Mouse (Mus musculus) 3T3-L1 (cell line): Measurements from ENCODE around the gene Vtcn1.

Experiments used
- DNase-seq: peaks from one replicate; pipeline ENCODE4 v3.0.0-alpha.2; 2015; ENCODE audit warnings: low read depth, low spot score

The Vtcn1 gene

GRCm38 (mm10) chr3:100856050-100856815 lies 31.0 kb downstream of the Vtcn1 start:
- DNase-seq: no peak

DNA sequence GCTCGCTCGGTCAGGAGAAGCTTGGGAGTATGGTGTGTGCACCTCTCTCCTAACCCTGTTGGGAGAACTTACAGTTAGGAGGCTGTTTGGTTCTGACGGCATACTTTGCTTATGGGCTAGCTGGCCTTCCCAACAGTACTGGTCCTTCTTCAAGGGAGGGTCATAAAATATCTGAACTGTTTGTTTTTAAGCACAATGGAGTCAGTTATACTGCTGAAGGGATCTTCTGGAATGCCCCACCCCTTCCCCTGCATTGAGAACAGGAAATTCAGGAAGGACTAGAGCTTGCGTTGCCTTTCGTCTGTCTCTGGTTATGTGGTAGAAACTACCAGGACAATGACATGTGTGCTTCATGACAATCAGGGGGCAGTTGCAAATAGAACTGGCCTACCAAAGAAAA lies 31.9 kb downstream of the Vtcn1 start:
- no peak for DNase-seq

DNA sequence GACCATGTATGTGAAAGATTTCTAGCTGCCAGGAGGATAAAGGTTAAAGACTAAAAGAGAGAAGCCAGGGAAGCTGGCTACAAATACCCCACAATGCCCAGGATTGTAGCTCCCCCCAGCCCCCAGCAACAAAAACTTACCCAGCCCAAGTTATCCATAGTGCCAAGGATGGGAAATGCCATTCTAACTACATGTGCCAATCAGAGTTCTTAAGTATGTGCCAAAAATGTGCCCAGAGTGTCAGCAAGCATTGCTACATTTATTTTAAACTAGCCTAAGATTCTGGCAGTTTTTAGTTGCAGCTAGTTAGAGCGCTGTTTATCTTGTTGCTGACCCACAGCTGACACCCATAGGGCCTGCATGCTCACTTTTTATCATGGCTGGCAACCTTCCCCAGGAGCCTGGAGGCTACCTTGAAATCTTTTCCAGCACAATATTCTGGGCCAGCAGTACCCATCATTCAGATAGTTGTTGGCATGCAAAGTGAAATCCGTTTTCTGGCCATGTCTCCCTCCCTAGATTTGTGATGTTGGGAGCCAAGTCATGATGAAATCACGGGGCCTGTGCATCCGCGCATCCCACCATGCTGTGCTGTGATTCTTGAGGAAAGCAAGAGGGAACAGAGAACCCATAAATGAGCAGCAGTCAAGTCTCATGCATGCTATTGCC lies 33.2 kb downstream of the Vtcn1 start:
- DNase-seq: no peak

GRCm38 (mm10) chr3:100861307-100862303 lies 36.3 kb downstream of the Vtcn1 start:
- DNase-seq: no peak

GRCm38 (mm10) chr3:100866946-100867345 lies 41.7 kb downstream of the Vtcn1 start:
- peak; percentile 63 for DNase-seq

GRCm38 (mm10) chr3:100877057-100877456 lies 51.8 kb downstream of the Vtcn1 start:
- DNase-seq: no peak

DNA sequence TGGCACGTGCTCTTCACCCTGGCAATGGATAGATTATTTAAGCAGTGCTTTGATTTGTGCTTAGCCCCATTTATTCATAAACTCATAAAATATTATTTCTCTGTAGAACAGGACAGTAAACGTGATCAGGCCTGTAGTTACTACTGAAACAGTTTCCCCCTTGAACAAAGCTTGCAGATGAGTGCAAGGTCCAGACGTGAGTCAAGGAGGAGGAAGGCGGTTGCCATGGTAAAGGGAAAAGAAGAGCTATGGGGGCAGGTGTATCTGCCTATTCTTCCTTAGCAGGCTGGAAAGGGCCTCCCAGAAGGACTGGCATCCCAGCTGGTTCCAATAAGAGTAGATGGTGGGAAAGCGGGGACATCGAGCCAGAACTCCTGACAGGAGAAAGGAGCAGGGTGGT lies 56.1 kb downstream of the Vtcn1 start:
- DNase-seq: no peak

GRCm38 (mm10) chr3:100881843-100882634 lies 56.8 kb downstream of the Vtcn1 start:
- DNase-seq: no peak

GRCm38 (mm10) chr3:100889234-100889633 lies 64.0 kb downstream of the Vtcn1 start:
- peak; percentile 86 for DNase-seq

GRCm38 (mm10) chr3:100890406-100890805 lies 65.1 kb downstream of the Vtcn1 start:
- no peak for DNase-seq

GRCm38 (mm10) chr3:100892383-100893335 lies 67.4 kb downstream of the Vtcn1 start:
- peak; percentile 62 for DNase-seq

- no peak for DNase-seq
These were observed 70.2 kb downstream of the Vtcn1 start for GRCm38 (mm10) chr3:100895500-100895899.

DNA sequence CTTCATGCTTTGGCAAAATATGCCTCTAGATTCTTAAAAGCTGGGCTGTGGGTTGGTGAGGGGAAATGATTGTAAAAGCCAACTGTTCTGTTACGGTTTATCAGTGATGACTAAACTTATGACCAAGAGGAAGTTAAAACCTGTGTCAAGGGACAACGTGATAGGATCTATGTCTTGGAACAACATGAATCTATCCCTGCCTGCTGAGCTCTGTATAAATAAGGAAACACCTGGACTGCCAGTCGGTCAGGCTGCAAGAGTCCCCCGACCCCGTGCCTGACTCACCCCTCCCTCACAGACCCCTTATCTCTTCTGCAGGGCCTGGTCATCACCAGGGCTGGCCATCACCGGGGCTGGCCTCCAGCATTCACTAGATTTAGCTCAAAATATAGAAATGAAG lies 80.9 kb downstream of the Vtcn1 start:
- DNase-seq: no peak

DNA sequence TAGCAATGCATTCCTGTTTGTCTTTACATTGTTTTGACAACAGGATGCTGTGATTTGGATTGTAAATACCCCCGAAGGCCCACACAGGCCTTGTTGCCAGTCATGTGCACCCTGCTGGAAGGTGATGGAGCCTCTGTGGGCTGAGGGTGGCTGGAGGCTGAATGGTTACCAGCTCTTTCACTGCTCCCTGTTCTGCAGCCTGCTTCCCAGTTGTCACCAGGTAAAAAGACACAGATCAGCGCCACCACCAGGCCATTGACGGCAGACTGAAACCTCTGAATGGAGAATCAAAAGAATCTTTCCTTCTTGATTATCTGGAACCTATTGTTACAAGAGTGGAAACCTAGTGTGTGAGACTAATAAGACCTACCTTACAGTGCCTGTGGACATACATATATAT lies 81.7 kb downstream of the Vtcn1 start:
- DNase-seq: no peak

- DNase-seq: no peak
These were observed 83.3 kb downstream of the Vtcn1 start for GRCm38 (mm10) chr3:100908594-100908993.

DNA sequence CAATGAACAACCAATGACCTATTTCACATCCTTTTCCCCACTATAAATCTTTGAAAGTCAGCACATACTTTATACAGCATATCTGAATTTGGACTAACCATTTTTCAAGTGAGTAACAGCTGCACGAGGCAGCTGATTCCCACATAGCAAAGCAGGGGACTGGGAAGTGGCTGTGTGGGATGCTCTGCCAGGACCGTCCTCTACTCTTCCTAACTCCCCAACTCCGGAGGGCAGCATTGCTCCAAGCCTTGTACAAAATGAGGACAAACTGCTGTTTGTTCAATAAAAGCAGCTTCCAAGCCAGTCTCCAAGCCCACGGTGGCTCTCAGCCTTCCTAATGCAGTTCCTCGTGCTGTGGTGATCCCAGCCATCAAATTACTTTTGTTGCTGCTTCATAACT lies 85.4 kb downstream of the Vtcn1 start:
- no peak for DNase-seq

DNA sequence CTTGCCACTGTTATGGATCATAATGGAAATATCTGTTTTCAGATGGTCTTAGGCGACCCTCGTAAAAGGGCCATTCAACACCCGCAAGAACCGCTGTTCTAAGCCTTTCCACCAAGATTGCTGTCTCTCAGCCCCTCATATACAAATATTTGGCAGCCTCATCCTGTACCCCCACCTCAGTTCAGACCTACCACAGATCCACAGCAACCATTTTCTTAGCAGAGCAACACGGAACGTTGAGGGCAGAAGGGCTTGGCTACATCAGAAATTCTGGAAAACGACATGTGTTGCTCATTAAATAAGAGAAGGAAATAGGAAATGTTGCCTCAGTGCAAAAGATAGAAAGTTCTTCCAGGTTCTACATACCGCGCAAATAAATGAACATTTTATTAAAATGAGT lies 85.8 kb downstream of the Vtcn1 start:
- DNase-seq: no peak

DNA sequence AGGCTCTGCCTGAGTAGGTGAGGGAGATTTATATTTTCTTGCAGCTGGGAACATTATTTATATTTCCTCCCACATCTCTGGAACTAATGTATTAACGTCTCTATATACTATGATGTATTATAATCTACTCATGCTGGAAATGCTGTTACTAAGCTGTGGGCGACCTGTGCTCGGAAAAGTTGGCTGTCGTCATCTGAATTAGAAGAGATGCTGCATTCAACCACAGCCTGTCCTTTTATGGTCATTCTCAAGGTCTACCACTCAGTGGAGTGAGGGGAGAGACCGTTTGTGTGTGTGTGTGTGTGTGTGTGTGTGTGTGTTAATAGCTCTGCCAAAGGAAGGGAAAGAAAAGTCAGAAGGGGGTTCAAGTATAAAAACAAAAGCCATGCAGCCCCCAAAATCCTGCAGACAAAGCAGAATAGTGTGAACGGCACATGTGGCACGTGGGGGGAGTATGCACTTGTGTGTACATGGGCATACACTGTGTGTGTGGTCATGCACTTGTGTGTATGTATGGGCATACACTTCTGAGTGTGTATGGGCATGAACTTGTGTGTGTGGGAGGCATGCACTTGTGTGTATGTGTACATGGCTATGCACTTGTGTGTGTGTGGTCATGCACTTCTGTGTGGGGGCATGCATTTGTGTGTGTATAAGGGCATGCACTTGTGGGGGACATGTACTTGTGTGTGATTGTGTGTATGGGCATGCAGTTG lies 86.4 kb downstream of the Vtcn1 start:
- no peak for DNase-seq

- DNase-seq: peak; percentile 86
These were observed 91.6 kb downstream of the Vtcn1 start for GRCm38 (mm10) chr3:100916844-100917243.
